Mouse (Mus musculus) liver, adult 2 months (tissue): ENCODE measurements around the gene Hipk2.

Experiments
- CTCF ChIP-seq: fragments of 200-500 bp; IDR thresholded peaks from 2 replicates; pipeline ENCODE4 v1.5.1; 2011; ENCODE audit warnings: low read depth, low read length, control low read depth
- POLR2A ChIP-seq: fragments of 200-500 bp; IDR thresholded peaks from 2 replicates; pipeline ENCODE4 v1.6.1; 2011; ENCODE audit warnings: low read length, control low read depth; ENCODE audit not compliant: insufficient read depth; ENCODE audit errors: extremely low read depth

DNA sequence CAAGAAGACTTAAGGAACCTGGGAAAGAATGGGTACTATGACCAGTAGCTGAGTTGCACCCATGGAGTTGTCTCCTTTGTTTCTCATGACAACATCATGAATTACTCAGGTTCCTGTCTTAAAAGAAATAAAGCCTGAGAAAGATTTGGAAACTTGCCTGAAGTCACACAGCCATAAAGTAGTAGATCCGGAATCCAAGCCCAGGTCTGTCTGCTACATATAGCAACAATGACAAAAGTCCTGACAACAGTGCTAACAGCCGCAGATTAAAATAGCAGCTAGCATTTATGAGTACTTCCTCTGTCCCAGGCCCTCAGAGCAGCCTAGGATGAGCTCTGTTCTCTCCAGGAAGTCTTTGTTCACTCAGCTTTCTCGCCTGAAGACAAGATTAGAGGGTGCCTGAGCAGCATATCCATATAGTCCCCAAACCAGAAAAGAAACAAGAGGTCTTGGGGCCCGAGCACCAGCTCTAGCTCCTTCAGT is 69.0 kb downstream of the Hipk2 start:
- no peak for TF ChIP-seq POLR2A
- TF ChIP-seq CTCF: no peak
